Mouse (Mus musculus): ENCODE results near the gene Crybb1. TPM values are rescaled to one million over a fixed set of nuclear protein-coding genes. Genes with fewer than 3 reads are reported as not detected.

The Crybb1 gene
- polyA plus RNA-seq, 1 experiment from 2014 or later, result 2.7 TPM

DNA sequence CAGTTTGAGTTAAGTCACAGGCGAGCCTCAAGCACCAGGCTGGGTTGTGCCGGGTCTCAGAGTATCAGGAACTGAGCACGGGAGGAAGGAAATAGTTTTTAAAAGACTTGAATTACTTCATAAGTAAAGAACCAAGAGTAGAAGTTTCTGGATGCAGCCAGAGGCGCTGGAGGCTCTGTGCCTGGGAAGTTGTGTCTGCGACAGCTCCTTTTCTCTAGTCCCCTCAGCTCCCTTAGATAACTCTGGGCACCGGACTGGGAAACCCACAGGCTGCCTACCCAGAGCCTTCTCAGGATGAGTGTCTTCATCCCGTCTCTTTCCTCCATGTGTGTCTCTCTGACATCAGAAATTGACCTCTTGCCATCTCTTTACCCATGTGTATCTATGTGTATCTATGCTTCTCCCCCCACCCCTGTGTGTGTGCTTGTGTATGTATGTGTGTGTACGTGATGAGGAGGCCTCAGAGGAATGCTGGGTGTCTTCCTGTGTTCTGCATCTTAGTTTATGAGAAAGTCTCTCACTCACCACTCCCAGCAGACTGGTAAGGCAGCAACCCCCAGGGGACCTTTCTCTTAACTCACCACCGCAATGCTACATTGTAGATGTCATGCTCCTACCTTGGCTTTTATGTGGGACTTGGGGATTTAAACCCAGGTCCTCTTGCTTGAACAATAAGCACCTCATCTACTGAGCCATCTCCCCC is 27.3 kb downstream of the Crybb1 start:
- H3K4me3 ChIP-seq (replicated peaks), result no peak overlapping the region
- no peaks in the 10 kb centered on the region for H3K36me3 ChIP-seq
- no peak overlapping the region for H3K27ac ChIP-seq
- WGBS, result 79% methylated on average over 9 of the region's 9 CpGs
- no peaks in the 10 kb centered on the region for H3K27me3 ChIP-seq
- H3K9me3 ChIP-seq, result no peaks in the 10 kb centered on the region
- no peak for ATAC-seq
- no peak overlapping the region for H3K9ac ChIP-seq (replicated peaks)
- no peak overlapping the region for H3K4me2 ChIP-seq (replicated peaks)
- peaks cover 34% of the 10 kb centered on the region for H3K4me1 ChIP-seq (replicated peaks)

DNA sequence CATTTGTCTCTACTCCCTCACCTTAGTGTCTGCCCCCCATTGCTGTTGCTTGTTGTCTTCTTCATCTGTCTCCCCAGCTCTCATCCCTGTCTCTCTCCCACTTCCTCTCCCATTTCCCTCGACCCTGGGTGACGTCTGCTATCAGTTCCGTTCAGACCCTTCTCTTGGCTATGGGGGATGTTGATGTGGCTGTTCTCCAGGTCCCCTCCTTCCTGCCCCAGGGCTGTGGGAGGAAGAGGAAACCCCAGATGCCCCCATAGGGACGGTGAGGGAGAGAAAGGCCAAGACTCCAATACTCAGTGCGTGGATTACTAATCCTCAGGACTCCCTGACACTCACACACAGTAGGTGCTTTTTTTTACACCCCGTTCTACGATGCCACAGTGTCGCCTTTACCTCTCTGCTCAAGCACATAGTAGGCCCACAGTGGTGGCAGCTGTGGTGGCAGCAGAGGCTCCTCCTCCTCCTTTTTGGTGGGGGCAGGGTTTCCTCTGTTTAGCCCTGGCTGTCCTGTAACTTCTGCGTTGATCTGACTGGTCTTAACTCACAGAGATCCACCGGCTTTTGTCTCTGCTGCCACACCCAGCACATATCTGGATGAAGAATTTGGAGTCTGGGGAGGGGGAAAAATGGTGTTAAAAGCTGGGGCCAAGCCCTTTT is 28.1 kb downstream of the Crybb1 start:
- Histone ChIP-seq H3K4me2 (replicated peaks) (no peak overlapping the region), H3K36me3 (no peaks in the 10 kb centered on the region), H3K27me3 (no peaks in the 10 kb centered on the region), H3K9me3 (no peaks in the 10 kb centered on the region), H3K27ac (no peak overlapping the region), H3K9ac (replicated peaks) (no peak overlapping the region), H3K4me3 (replicated peaks) (no peak overlapping the region), H3K4me1 (replicated peaks) (peaks cover 27% of the 10 kb centered on the region)
- WGBS, result 80% methylated on average over 10 of the region's 10 CpGs
- ATAC-seq, result no peak

- 83% methylated on average over 7 of the region's 7 CpGs for WGBS
- no peak overlapping the region for H3K27ac ChIP-seq
Observed at GRCm38 (mm10) chr5:112284203-112284582, 28.6 kb downstream of the Crybb1 start.

DNA sequence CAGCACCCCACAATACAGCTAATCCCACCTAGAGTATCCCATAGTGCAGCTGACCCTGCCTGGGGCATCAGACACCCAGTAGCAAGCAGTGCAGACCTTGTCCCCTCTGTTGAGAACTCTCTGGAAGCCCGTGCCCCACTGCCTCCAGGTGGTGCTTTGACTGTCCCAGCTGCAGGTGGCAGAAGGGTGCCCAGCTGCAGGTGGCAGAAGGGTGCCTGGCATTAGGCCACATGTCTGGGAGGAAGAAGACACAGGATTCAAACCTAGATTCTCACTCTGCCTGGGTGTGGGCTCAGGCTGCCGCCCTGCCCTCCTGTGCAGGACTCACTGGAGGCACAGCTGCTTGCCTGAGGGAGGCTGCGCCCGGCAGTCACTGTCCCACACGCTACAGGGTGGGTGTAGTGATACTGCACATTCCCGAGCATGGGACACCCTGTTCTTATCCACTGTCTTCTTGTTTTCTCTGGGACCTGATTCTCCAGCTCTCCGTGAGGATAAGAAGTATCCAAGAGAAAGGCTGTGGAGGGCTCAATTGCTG is 30.0 kb downstream of the Crybb1 start:
- Histone ChIP-seq H3K9me3 (no peaks in the 10 kb centered on the region), H3K9ac (replicated peaks) (no peak overlapping the region), H3K36me3 (no peaks in the 10 kb centered on the region), H3K4me1 (replicated peaks) (peaks cover 10% of the 10 kb centered on the region), H3K27ac (no peak overlapping the region), H3K4me2 (replicated peaks) (no peak overlapping the region), H3K4me3 (replicated peaks) (no peak overlapping the region), H3K27me3 (no peaks in the 10 kb centered on the region)
- WGBS, result 97% methylated on average over 7 of the region's 7 CpGs
- ATAC-seq, result no peak

More at GRCm38 (mm10) chr5:112284203-112284582, 28.6 kb downstream of the Crybb1 start:
- no peaks in the 10 kb centered on the region for H3K27me3 ChIP-seq
- no peak overlapping the region for H3K4me2 ChIP-seq (replicated peaks)
- H3K4me3 ChIP-seq (replicated peaks), result no peak overlapping the region
- H3K9me3 ChIP-seq, result no peaks in the 10 kb centered on the region
- H3K4me1 ChIP-seq (replicated peaks), result peaks cover 23% of the 10 kb centered on the region
- no peak overlapping the region for H3K9ac ChIP-seq (replicated peaks)
- H3K36me3 ChIP-seq, result no peaks in the 10 kb centered on the region
- no peak for ATAC-seq

- Histone ChIP-seq H3K9ac (replicated peaks) (no peak overlapping the region), H3K36me3 (no peaks in the 10 kb centered on the region), H3K27me3 (no peaks in the 10 kb centered on the region), H3K4me2 (replicated peaks) (no peak overlapping the region), H3K9me3 (no peaks in the 10 kb centered on the region), H3K4me3 (replicated peaks) (no peak overlapping the region), H3K4me1 (replicated peaks) (peaks cover 4% of the 10 kb centered on the region; the same call in 1 of the 2 replicates), H3K27ac (no peak overlapping the region)
- WGBS, result 71% methylated on average over 2 of the region's 2 CpGs
- ATAC-seq, result no peak
Observed at GRCm38 (mm10) chr5:112286608-112286983, 31.0 kb downstream of the Crybb1 start.

- Histone ChIP-seq H3K27ac (no peak overlapping the region), H3K36me3 (no peaks in the 10 kb centered on the region), H3K4me1 (replicated peaks) (peaks cover 4% of the 10 kb centered on the region; the same call in 1 of the 2 replicates), H3K4me2 (replicated peaks) (no peak overlapping the region), H3K27me3 (no peaks in the 10 kb centered on the region), H3K9ac (replicated peaks) (no peak overlapping the region), H3K9me3 (no peaks in the 10 kb centered on the region), H3K4me3 (replicated peaks) (no peak overlapping the region)
- WGBS, result 85% methylated on average over 11 of the region's 11 CpGs
- no peak for ATAC-seq
Observed at GRCm38 (mm10) chr5:112286984-112287641, 31.5 kb downstream of the Crybb1 start.

GRCm38 (mm10) chr5:112287652-112288051 is 32.0 kb downstream of the Crybb1 start:
- Histone ChIP-seq H3K36me3 (no peaks in the 10 kb centered on the region), H3K4me3 (replicated peaks) (no peak overlapping the region), H3K27me3 (no peaks in the 10 kb centered on the region), H3K4me2 (replicated peaks) (no peak overlapping the region), H3K4me1 (replicated peaks) (peaks cover 5% of the 10 kb centered on the region; the same call in 1 of the 2 replicates), H3K9me3 (no peaks in the 10 kb centered on the region), H3K9ac (replicated peaks) (no peak overlapping the region), H3K27ac (no peak overlapping the region)
- 96% methylated on average over 2 of the region's 2 CpGs for WGBS
- no peak for ATAC-seq

DNA sequence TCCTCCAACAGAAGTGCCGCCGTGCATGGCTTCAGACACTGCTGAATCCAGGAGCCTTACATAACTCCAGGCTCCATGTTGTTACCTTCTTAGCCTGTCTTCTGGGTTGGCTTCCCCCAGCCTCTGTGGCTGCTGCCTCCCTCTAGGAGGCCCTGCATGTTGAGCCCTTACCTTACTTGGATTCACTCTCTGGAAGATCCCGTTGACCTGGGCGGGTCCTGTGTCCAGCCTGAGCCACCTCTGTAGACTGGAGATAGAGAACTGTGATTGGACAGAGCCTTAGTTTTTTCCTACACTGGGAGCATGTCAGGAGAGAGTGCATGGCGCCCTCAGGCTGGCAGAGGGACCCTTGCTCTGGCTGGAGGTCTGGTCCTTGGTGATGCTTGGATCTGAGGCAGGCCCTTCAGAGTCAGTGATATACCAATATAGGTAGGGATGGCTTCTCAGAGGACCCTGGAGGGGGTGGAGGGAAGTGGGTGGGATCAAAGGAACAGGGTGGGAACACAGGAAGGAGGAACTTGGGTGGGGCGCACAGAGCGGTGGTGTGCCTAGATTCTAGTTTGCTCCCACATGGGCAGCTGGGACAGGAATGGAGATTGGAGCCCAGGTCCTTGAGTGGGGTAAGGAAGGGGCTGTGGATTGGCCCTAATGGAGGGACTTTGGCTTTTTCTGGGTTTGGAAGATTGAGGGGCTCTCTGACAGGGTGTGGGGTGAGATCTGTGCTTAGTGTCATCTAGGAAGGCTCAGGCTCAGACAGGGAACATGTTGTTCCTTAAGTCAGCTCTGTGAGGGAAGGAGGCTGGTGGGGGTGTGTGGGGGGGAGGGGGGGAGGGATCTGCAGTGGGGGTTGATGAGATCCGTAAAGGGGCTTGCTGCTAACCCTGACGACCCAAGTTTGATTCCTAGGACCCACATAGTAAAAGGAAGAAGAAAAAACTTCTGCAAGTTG is 32.9 kb downstream of the Crybb1 start:
- Histone ChIP-seq H3K4me3 (replicated peaks) (no peak overlapping the region), H3K27ac (no peak overlapping the region), H3K9me3 (no peaks in the 10 kb centered on the region), H3K27me3 (no peaks in the 10 kb centered on the region), H3K36me3 (no peaks in the 10 kb centered on the region), H3K9ac (replicated peaks) (no peak overlapping the region), H3K4me1 (replicated peaks) (peaks cover 5% of the 10 kb centered on the region; the same call in 1 of the 2 replicates), H3K4me2 (replicated peaks) (no peak overlapping the region)
- ATAC-seq, result no peak
- 85% methylated on average over 9 of the region's 9 CpGs for WGBS

DNA sequence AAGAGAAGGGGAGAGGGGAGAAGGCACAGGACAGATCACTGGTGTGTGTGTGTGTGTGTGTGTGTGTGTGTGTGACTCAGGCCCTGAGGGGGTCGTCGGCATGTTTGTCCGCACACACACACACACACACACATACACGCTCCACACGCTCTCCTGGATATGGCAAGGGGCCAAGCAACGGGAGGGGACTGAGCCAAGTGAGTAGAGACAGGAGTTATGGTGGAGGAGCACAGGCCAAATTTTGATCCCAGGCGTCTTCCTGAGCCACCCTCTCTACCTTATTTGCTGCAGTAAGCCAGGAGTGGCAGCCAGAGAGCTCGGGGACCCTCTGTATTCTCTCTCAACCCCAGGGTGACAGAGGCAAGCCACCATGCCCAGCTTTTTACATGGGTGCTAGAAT is 33.6 kb downstream of the Crybb1 start:
- Histone ChIP-seq H3K4me2 (replicated peaks) (no peak overlapping the region), H3K36me3 (no peaks in the 10 kb centered on the region), H3K27ac (no peak overlapping the region), H3K4me1 (replicated peaks) (peaks cover 6% of the 10 kb centered on the region; the same call in 1 of the 2 replicates), H3K4me3 (replicated peaks) (no peak overlapping the region), H3K9me3 (no peaks in the 10 kb centered on the region), H3K27me3 (no peaks in the 10 kb centered on the region), H3K9ac (replicated peaks) (no peak overlapping the region)
- no peak for ATAC-seq
- WGBS, result 83% methylated on average over 4 of the region's 8 CpGs

DNA sequence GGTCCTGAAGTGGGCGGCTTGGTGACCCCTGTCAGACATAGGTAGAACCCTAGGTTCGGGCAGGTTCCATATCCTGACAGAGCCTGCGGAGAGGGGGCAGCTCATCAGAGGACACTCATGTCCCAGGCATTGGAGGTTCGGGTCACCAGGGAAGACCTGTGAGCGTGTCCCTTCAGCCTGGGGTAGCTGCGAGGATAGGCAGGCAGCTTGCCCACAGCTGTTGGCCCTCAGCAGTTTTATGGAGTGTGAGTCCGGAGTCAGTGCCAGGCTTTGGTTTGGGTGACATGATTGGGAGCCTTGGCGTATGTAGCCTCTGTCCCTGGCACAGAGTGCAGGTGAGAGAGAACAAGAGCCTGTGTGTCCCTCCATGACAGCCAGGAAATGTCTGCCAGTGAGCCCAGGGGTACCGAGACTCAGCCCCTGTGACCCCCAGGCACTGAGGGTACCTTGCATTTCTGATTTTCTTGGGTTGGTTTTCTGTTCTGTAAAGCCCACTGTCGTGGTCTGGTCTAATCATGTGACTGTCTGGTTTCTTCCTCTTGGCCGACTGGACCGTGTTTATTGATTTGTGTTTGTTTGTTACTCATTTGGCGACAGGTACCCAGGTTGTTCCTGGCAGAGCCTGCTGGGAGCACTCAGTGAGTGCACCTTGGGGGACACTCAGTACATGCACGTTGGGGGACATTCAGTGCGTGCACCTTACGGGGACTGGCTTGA is 34.4 kb downstream of the Crybb1 start:
- ATAC-seq, result no peak
- WGBS, result 90% methylated on average over 16 of the region's 16 CpGs
- Histone ChIP-seq H3K9me3 (no peaks in the 10 kb centered on the region), H3K4me2 (replicated peaks) (no peak overlapping the region), H3K27ac (no peak overlapping the region), H3K36me3 (no peaks in the 10 kb centered on the region), H3K4me3 (replicated peaks) (no peak overlapping the region), H3K27me3 (no peaks in the 10 kb centered on the region), H3K4me1 (replicated peaks) (peaks cover 14% of the 10 kb centered on the region), H3K9ac (replicated peaks) (no peak overlapping the region)

DNA sequence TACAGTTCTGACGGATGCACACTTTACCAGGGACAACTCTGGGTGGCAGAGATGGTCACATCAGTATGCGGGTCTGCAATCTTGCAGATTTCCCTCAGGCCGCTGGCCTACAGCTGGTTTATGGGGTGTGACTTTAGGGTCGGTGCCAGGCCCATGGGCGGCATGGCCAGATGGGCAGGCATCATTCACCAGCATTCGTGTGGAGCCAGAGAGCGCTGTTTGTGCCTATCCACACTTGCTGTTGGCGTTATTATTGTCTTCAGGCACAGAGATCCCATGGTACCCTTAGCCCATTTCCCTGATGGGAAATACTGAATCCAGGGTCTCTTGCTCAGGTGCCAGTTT is 34.9 kb downstream of the Crybb1 start:
- no peaks in the 10 kb centered on the region for H3K27me3 ChIP-seq
- no peak overlapping the region for H3K27ac ChIP-seq
- H3K4me1 ChIP-seq (replicated peaks), result peaks cover 19% of the 10 kb centered on the region
- H3K36me3 ChIP-seq, result no peaks in the 10 kb centered on the region
- WGBS, result 91% methylated on average over 8 of the region's 8 CpGs
- no peak for ATAC-seq
- no peak overlapping the region for H3K9ac ChIP-seq (replicated peaks)
- H3K9me3 ChIP-seq, result no peaks in the 10 kb centered on the region
- H3K4me2 ChIP-seq (replicated peaks), result no peak overlapping the region
- H3K4me3 ChIP-seq (replicated peaks), result no peak overlapping the region

Data from midbrain, embryonic 13.5 days (tissue).